16 mouse cellular contexts compared by ENCODE assay signal in the genomic region with DNA sequence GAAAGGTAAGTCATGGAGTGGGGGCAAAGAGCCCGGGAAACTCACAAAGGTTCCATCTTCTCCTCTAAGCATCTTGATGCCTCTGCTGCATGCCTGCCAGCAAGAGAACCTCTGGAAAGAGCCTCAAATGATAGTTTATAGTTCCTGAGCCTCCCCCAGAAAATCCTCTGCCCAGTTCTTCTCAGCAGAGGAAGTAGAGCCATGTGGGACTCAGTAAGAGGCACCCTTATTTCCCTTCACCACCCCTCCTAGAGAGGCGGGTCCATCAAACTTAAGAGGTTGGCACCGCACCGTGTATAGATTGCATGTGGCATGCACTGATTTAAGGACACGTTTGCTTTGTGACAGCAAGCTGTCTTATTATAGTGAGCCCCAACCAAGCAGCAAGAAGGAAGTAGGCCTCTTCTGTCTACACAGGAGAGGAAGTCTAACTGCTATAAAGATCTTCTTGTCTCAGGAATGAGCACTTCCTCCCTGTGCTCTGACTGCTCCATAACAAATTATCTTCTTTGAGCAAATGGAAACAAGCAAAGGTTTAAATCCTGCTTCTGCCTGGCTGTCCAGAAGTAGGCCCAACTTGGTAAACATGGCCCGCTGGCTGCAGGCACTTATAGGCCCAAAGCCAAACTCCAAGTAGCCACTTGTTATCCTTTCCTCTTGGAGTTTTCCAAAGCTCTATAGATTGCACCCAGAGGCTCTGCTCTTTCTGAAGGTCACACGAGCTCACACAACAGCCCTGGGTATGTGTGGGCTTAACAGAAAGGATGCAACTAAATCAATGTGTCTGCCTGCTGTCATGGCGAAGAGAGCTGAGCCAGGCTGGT.
A peak's percentile ranks its signal among the peaks of the same experiment; 100 is the strongest.
DNase-seq lines count a peak whose midpoint lies in the region; ATAC-seq and TF ChIP-seq lines count a peak whose summit lies in the region.
"Had no signal": no experiment of that assay in that cellular context is flagged by ENCODE, and none has a peak within 500 bp of the region (broad histone marks: within the 10 kb centered on the region; RNA-seq: fewer than 3 reads in every experiment).

No protein-coding gene starts in this region.

- H3K4me1 ChIP-seq in kidney, adult 2 months (ENCODE audit: control insufficient read depth, insufficient read depth, low read length): no peaks in the 10 kb centered on the region
- H3K4me1 ChIP-seq in bone marrow macrophage, adult 2 months (ENCODE audit: control insufficient read depth, insufficient read depth, low read length): peaks cover 29% of the 10 kb centered on the region
- peaks cover 18% of the 10 kb centered on the region for H3K4me1 ChIP-seq in embryonic facial prominence, embryonic 10.5 days
- H3K4me1 ChIP-seq in neural tube, embryonic 15.5 days: no peaks in the 10 kb centered on the region
- H3K4me1 ChIP-seq: forebrain, embryonic 15.5 days; hindbrain, embryonic 13.5 days had no signal

- no peak for TF ChIP-seq POLR2A in kidney, adult 2 months (IDR thresholded peaks at IDR 0.05; ENCODE audit: low read depth, low read length)
- TF ChIP-seq POLR2A in bone marrow macrophage, adult 2 months (IDR thresholded peaks at IDR 0.05; ENCODE audit: borderline replicate concordance, low read depth, low read length): no peak

- no peak overlapping the region for H3K4me2 ChIP-seq in neural tube, embryonic 15.5 days
- H3K4me2 ChIP-seq: embryonic facial prominence, embryonic 12.5 days; forebrain, embryonic 15.5 days; hindbrain, embryonic 13.5 days had no signal

- DNase-seq in kidney, adult 2 months: peak; percentile 8
- no peak for DNase-seq in kidney, postnatal 25 days
- DNase-seq in embryonic facial prominence, embryonic 10.5 days (ENCODE audit: low spot score): no peak
- DNase-seq in lung, postnatal 25 days (ENCODE audit: low spot score): peak; percentile 38
- DNase-seq in cerebellum, postnatal 36 days: no peak
- DNase-seq in left cerebral cortex, adult 8-10 months (ENCODE audit: low spot score in 2 of 2): no peak
- DNase-seq: adrenal gland, adult 8-10 months; cerebellum, adult 11 months; gastrocnemius, postnatal 25 days; thymus, adult 18-20 months had no signal

- no peak overlapping the region for H3K4me3 ChIP-seq in kidney, adult 2 months (ENCODE audit: insufficient read depth, low read depth, low read length)
- no peak overlapping the region for H3K4me3 ChIP-seq in bone marrow macrophage, adult 2 months (ENCODE audit: insufficient read depth, low read length)
- H3K4me3 ChIP-seq in embryonic facial prominence, embryonic 10.5 days: no peak overlapping the region
- no peak overlapping the region for H3K4me3 ChIP-seq in neural tube, embryonic 15.5 days (replicated peaks)
- H3K4me3 ChIP-seq: embryonic facial prominence, embryonic 12.5 days; forebrain, embryonic 15.5 days; hindbrain, embryonic 13.5 days; myocyte had no signal

- no peak overlapping the region for H3K27ac ChIP-seq in kidney, adult 2 months (ENCODE audit: insufficient read depth, low read depth, low read length)
- peak overlapping the region; percentile 75 for H3K27ac ChIP-seq in bone marrow macrophage, adult 2 months (ENCODE audit: insufficient read depth, low read depth, low read length)
- H3K27ac ChIP-seq in embryonic facial prominence, embryonic 10.5 days (replicated peaks): peak overlapping the region; percentile 44
- no peak overlapping the region for H3K27ac ChIP-seq in neural tube, embryonic 15.5 days (replicated peaks)
- H3K27ac ChIP-seq: embryonic facial prominence, embryonic 12.5 days; forebrain, embryonic 15.5 days; hindbrain, embryonic 13.5 days had no signal

- H3K9ac ChIP-seq in neural tube, embryonic 15.5 days (replicated peaks): no peak overlapping the region
- H3K9ac ChIP-seq: embryonic facial prominence, embryonic 12.5 days; forebrain, embryonic 15.5 days; hindbrain, embryonic 13.5 days had no signal

- H3K9me3 ChIP-seq in embryonic facial prominence, embryonic 10.5 days: no peaks in the 10 kb centered on the region
- H3K9me3 ChIP-seq in neural tube, embryonic 15.5 days (replicated peaks): no peaks in the 10 kb centered on the region
- H3K9me3 ChIP-seq: embryonic facial prominence, embryonic 12.5 days; forebrain, embryonic 15.5 days; hindbrain, embryonic 13.5 days had no signal

- no peaks in the 10 kb centered on the region for H3K36me3 ChIP-seq in kidney, adult 2 months (ENCODE audit: control insufficient read depth, insufficient read depth, low read length)
- H3K36me3 ChIP-seq in embryonic facial prominence, embryonic 10.5 days (replicated peaks): no peaks in the 10 kb centered on the region
- H3K36me3 ChIP-seq in neural tube, embryonic 15.5 days: no peaks in the 10 kb centered on the region
- H3K36me3 ChIP-seq: embryonic facial prominence, embryonic 12.5 days; forebrain, embryonic 15.5 days; hindbrain, embryonic 13.5 days had no signal

- no peak for ATAC-seq in neural tube, embryonic 15.5 days (ENCODE audit: low FRiP score)
- ATAC-seq: forebrain, embryonic 15.5 days had no signal

- no peak for TF ChIP-seq CTCF in kidney, adult 2 months (conservative IDR thresholded peaks at IDR 0.05; ENCODE audit: insufficient read depth, insufficient read length, low read depth, low read length)
- no peak for TF ChIP-seq CTCF in bone marrow macrophage, adult 2 months (IDR thresholded peaks at IDR 0.05; ENCODE audit: low read depth, low read length)

- WGBS in kidney, adult 2 months: 69% methylated on average over 8 of the region's 8 CpGs
- 84% methylated on average over 8 of the region's 8 CpGs for WGBS in embryonic facial prominence, embryonic 10.5 days
- 70% methylated on average over 8 of the region's 8 CpGs for WGBS in neural tube, embryonic 15.5 days

- H3K27me3 ChIP-seq in kidney, adult 2 months (replicated peaks; ENCODE audit: control insufficient read depth, insufficient read depth, low read length): no peaks in the 10 kb centered on the region
- peaks cover 10% of the 10 kb centered on the region; the same call in 1 of the 2 replicates for H3K27me3 ChIP-seq in embryonic facial prominence, embryonic 10.5 days (replicated peaks; ENCODE audit: low read depth, poor library complexity, severe bottlenecking)
- H3K27me3 ChIP-seq in neural tube, embryonic 15.5 days (replicated peaks): no peaks in the 10 kb centered on the region
- H3K27me3 ChIP-seq: embryonic facial prominence, embryonic 12.5 days; forebrain, embryonic 15.5 days; hindbrain, embryonic 13.5 days had no signal

Comparison
In these comparisons a context has a peak if more than half of its experiments do, and no peak if none do; other contexts are left out.
1. DNase-seq: peak in kidney, adult 2 months (single experiment) and lung, postnatal 25 days (single experiment); none in kidney, postnatal 25 days (0 of 2), embryonic facial prominence, embryonic 10.5 days (single experiment), cerebellum, postnatal 36 days (0 of 2) and left cerebral cortex, adult 8-10 months (0 of 2).
2. H3K27ac ChIP-seq: peak in bone marrow macrophage, adult 2 months (single experiment) and embryonic facial prominence, embryonic 10.5 days (single experiment); none in kidney, adult 2 months (single experiment) and neural tube, embryonic 15.5 days (single experiment).